Mouse (Mus musculus) embryo, embryonic 9.5 days (tissue): ENCODE measurements around the gene Mageb5.
"Not testable (repeated sequence)": the region's sequence is repeated elsewhere in the genome, so short reads cannot be mapped to it uniquely, and the experiment has no call there.

Source experiments
- DNase-seq: peaks from one replicate; pipeline ENCODE4 v3.0.0-alpha.2; 2017; ENCODE audit errors: extremely low spot score

The Mageb5 gene

GRCm38 (mm10) chrX:91782918-91783317, at the start of gene Mageb5:
Mageb5 (minus strand) TSS chrX:91783018.
- DNase-seq = not testable (repeated sequence)

GRCm38 (mm10) chrX:91759591-91760226, 23.1 kb downstream of the Mageb5 start:
- not testable (repeated sequence) for DNase-seq
